Mouse (Mus musculus): ENCODE data around the gene Svs3b.

DNA sequence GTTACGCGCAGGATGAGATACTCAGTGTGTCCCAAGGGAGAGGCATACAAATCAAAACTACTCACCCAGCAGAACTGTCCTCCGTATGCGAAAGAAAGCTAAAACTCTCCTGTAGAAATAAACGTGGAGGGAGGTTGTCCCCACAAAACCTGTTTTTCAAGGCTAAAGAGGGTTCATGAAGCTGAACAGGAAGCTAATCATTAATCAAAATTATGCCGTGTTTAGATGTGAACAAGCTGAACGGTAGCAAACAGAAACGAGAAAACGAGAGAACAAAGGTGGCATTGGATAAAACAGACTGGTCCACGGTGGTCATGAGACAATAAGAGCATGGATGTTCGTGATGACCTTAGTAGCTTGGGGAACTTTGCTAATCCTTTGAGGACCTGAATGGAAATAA, 34.9 kb downstream of the Svs3b start, which contains the start of gene Wfdc15b:
- TF ChIP-seq CTCF (IDR thresholded peaks at IDR 0.05; ENCODE audit: extremely low read depth, insufficient read length, insufficient replicate concordance, low read depth, low read length) = no peak
- TF ChIP-seq POLR2A (IDR thresholded peaks at IDR 0.05; ENCODE audit: low read depth, low read length) = no peak

Data from small intestine, adult 2 months (tissue).